Mouse (Mus musculus): ENCODE measurements around the gene Irak2. TPM values are rescaled to one million over a fixed set of nuclear protein-coding genes. Genes with fewer than 3 reads are reported as not detected.

Gene Irak2
- polyA plus RNA-seq, 1 experiment, result 42.4 TPM

GRCm38 (mm10) chr6:113655475-113655874 lies 17.2 kb downstream of the Irak2 start:
- H3K36me3 ChIP-seq (ENCODE audit: control insufficient read depth, insufficient read depth, low read length), result peaks cover 4% of the 10 kb centered on the region; the same call in 1 of the 2 replicates
- 95% methylated on average over 3 of the region's 3 CpGs for WGBS
- H3K4me3 ChIP-seq (ENCODE audit: extremely low read depth, insufficient read depth, insufficient read length), result no peak overlapping the region
- no peaks in the 10 kb centered on the region for H3K27me3 ChIP-seq (ENCODE audit: control insufficient read depth, insufficient read depth, low read length)
- H3K27ac ChIP-seq (ENCODE audit: insufficient read depth, low read length), result peak overlapping the region; percentile 66; the same call in 1 of the 2 replicates
- H3K4me1 ChIP-seq (ENCODE audit: control insufficient read depth, insufficient read depth, insufficient read length), result peaks cover 42% of the 10 kb centered on the region; the same call in 1 of the 2 replicates
- TF ChIP-seq CTCF (IDR thresholded peaks at IDR 0.05; ENCODE audit: extremely low read depth, insufficient read depth, insufficient read length, insufficient replicate concordance) (no peak), POLR2A (IDR thresholded peaks at IDR 0.05; ENCODE audit: low read depth, low read length) (no peak)
- no peak for DNase-seq (ENCODE audit: low read depth in 1 of 2, low spot score in 2 of 2)

GRCm38 (mm10) chr6:113656847-113657246 lies 18.6 kb downstream of the Irak2 start:
- H3K36me3 ChIP-seq (ENCODE audit: control insufficient read depth, insufficient read depth, low read length), result peaks cover 2% of the 10 kb centered on the region; the same call in 1 of the 2 replicates
- peak overlapping the region; percentile 49 for H3K27ac ChIP-seq (ENCODE audit: insufficient read depth, low read length)
- no peak for TF ChIP-seq CTCF (IDR thresholded peaks at IDR 0.05; ENCODE audit: extremely low read depth, insufficient read depth, insufficient read length, insufficient replicate concordance)
- TF ChIP-seq POLR2A (IDR thresholded peaks at IDR 0.05; ENCODE audit: low read depth, low read length), result no peak
- H3K27me3 ChIP-seq (ENCODE audit: control insufficient read depth, insufficient read depth, low read length), result no peaks in the 10 kb centered on the region
- 88% methylated on average over 6 of the region's 6 CpGs for WGBS
- DNase-seq (ENCODE audit: low read depth in 1 of 2, low spot score in 2 of 2), result no peak
- no peak overlapping the region for H3K4me3 ChIP-seq (ENCODE audit: extremely low read depth, insufficient read depth, insufficient read length)
- peaks cover 54% of the 10 kb centered on the region; the same call in 1 of the 2 replicates for H3K4me1 ChIP-seq (ENCODE audit: control insufficient read depth, insufficient read depth, insufficient read length)

- no peak overlapping the region for H3K4me3 ChIP-seq (ENCODE audit: extremely low read depth, insufficient read depth, insufficient read length)
- peak in 1 of 2 experiments; percentile 41 for DNase-seq (ENCODE audit: low read depth in 1 of 2, low spot score in 2 of 2)
- peak overlapping the region; percentile 49 for H3K27ac ChIP-seq (ENCODE audit: insufficient read depth, low read length)
- no peak for TF ChIP-seq POLR2A (IDR thresholded peaks at IDR 0.05; ENCODE audit: low read depth, low read length)
- no peak for TF ChIP-seq CTCF (IDR thresholded peaks at IDR 0.05; ENCODE audit: extremely low read depth, insufficient read depth, insufficient read length, insufficient replicate concordance)
- no peaks in the 10 kb centered on the region for H3K36me3 ChIP-seq (ENCODE audit: control insufficient read depth, insufficient read depth, low read length)
- 4% methylated on average over 3 of the region's 3 CpGs for WGBS
- H3K4me1 ChIP-seq (ENCODE audit: control insufficient read depth, insufficient read depth, insufficient read length), result peaks cover 64% of the 10 kb centered on the region; the same call in 1 of the 2 replicates
- H3K27me3 ChIP-seq (ENCODE audit: control insufficient read depth, insufficient read depth, low read length), result no peaks in the 10 kb centered on the region
Observed at GRCm38 (mm10) chr6:113658226-113658625, 20.0 kb downstream of the Irak2 start.

GRCm38 (mm10) chr6:113659648-113660491 lies 21.6 kb downstream of the Irak2 start:
- Histone ChIP-seq H3K36me3 (ENCODE audit: control insufficient read depth, insufficient read depth, low read length) (no peaks in the 10 kb centered on the region), H3K27me3 (ENCODE audit: control insufficient read depth, insufficient read depth, low read length) (no peaks in the 10 kb centered on the region), H3K27ac (ENCODE audit: insufficient read depth, low read length) (peak overlapping the region; percentile 100), H3K4me1 (ENCODE audit: control insufficient read depth, insufficient read depth, insufficient read length) (peaks cover 66% of the 10 kb centered on the region), H3K4me3 (ENCODE audit: extremely low read depth, insufficient read depth, insufficient read length) (no peak overlapping the region)
- no peak for TF ChIP-seq CTCF (IDR thresholded peaks at IDR 0.05; ENCODE audit: extremely low read depth, insufficient read depth, insufficient read length, insufficient replicate concordance)
- no peak for DNase-seq (ENCODE audit: low read depth in 1 of 2, low spot score in 2 of 2)
- WGBS, result 34% methylated on average over 8 of the region's 8 CpGs

GRCm38 (mm10) chr6:113660492-113661352 lies 22.5 kb downstream of the Irak2 start:
- 49% methylated on average over 14 of the region's 14 CpGs for WGBS
- peaks cover 68% of the 10 kb centered on the region for H3K4me1 ChIP-seq (ENCODE audit: control insufficient read depth, insufficient read depth, insufficient read length)
- no peaks in the 10 kb centered on the region; the same call in 1 of the 2 replicates for H3K36me3 ChIP-seq (ENCODE audit: control insufficient read depth, insufficient read depth, low read length)
- H3K27ac ChIP-seq (ENCODE audit: insufficient read depth, low read length), result peak overlapping the region; percentile 100
- peak; percentile 53; the same call in 1 of the 2 replicates for TF ChIP-seq POLR2A (IDR thresholded peaks at IDR 0.05; ENCODE audit: low read depth, low read length)
- no peak for TF ChIP-seq CTCF (IDR thresholded peaks at IDR 0.05; ENCODE audit: extremely low read depth, insufficient read depth, insufficient read length, insufficient replicate concordance)
- peak; percentile 54 to 87 for DNase-seq (ENCODE audit: low read depth in 1 of 2, low spot score in 2 of 2)
- H3K27me3 ChIP-seq (ENCODE audit: control insufficient read depth, insufficient read depth, low read length), result no peaks in the 10 kb centered on the region
- H3K4me3 ChIP-seq (ENCODE audit: extremely low read depth, insufficient read depth, insufficient read length), result peak overlapping the region; percentile 43

- Histone ChIP-seq H3K36me3 (ENCODE audit: control insufficient read depth, insufficient read depth, low read length) (no peaks in the 10 kb centered on the region; the same call in 1 of the 2 replicates), H3K4me1 (ENCODE audit: control insufficient read depth, insufficient read depth, insufficient read length) (peaks cover 68% of the 10 kb centered on the region), H3K4me3 (ENCODE audit: extremely low read depth, insufficient read depth, insufficient read length) (peak overlapping the region; percentile 13; the same call in 1 of the 2 replicates), H3K27me3 (ENCODE audit: control insufficient read depth, insufficient read depth, low read length) (no peaks in the 10 kb centered on the region), H3K27ac (ENCODE audit: insufficient read depth, low read length) (peak overlapping the region; percentile 100)
- peak; percentile 82 to 89 for DNase-seq (ENCODE audit: low read depth in 1 of 2, low spot score in 2 of 2)
- 27% methylated on average over 12 of the region's 12 CpGs for WGBS
- TF ChIP-seq CTCF (IDR thresholded peaks at IDR 0.05; ENCODE audit: extremely low read depth, insufficient read depth, insufficient read length, insufficient replicate concordance), result no peak
- no peak for TF ChIP-seq POLR2A (IDR thresholded peaks at IDR 0.05; ENCODE audit: low read depth, low read length)
Observed at GRCm38 (mm10) chr6:113661353-113662241, 23.3 kb downstream of the Irak2 start.

Data from spleen, adult 2 months (tissue).